Mouse (Mus musculus) T-helper 1 cell (primary cell): ENCODE measurements around the gene Proser2.
"Not testable (repeated sequence)": the region's sequence is repeated elsewhere in the genome, so short reads cannot be mapped to it uniquely, and the experiment has no call there.

Experiments used
- in situ Hi-C: fragments of 300-600 bp; cut with MboI, MseI; formaldehyde crosslinking; loops from one replicate; pipeline ENCODE4 v1.15.1; 2025; ENCODE audit warnings: high pct_unique_total_duplicates

Gene Proser2

GRCm38 (mm10) chr2:6133871-6134270 is 3.9 kb upstream of the Proser2 start:
- in situ Hi-C loops = no loop called here

- in situ Hi-C loops = no loop called here
Observed at GRCm38 (mm10) chr2:6128881-6129280, 1.1 kb downstream of the Proser2 start.

GRCm38 (mm10) chr2:6128136-6128805 is 1.7 kb downstream of the Proser2 start:
- in situ Hi-C loops = no loop called here

- in situ Hi-C loops = no loop called here
Observed at GRCm38 (mm10) chr2:6123046-6123445, 7.0 kb downstream of the Proser2 start.

- in situ Hi-C loops = no loop called here
Observed at GRCm38 (mm10) chr2:6121091-6121490, 8.9 kb downstream of the Proser2 start.

GRCm38 (mm10) chr2:6118246-6118645 is 11.8 kb downstream of the Proser2 start:
- in situ Hi-C loops = no loop called here

- in situ Hi-C loops = no loop called here
Observed at GRCm38 (mm10) chr2:6113792-6114191, 16.2 kb downstream of the Proser2 start.

GRCm38 (mm10) chr2:6112619-6113018 is 17.4 kb downstream of the Proser2 start:
- in situ Hi-C loops = no loop called here

- in situ Hi-C loops = no loop called here
Observed at GRCm38 (mm10) chr2:6105437-6105836, 24.6 kb downstream of the Proser2 start.

GRCm38 (mm10) chr2:6100755-6101154 is 29.3 kb downstream of the Proser2 start:
- in situ Hi-C loops = no loop called here

- in situ Hi-C loops = no loop called here
Observed at GRCm38 (mm10) chr2:6100027-6100749, 29.8 kb downstream of the Proser2 start.

GRCm38 (mm10) chr2:6099443-6099842 is 30.6 kb downstream of the Proser2 start:
- in situ Hi-C loops = no loop called here

- in situ Hi-C loops = no loop called here
Observed at GRCm38 (mm10) chr2:6098924-6099323, 31.1 kb downstream of the Proser2 start.

- in situ Hi-C loops = no loop called here
Observed at GRCm38 (mm10) chr2:6097113-6097716, 32.8 kb downstream of the Proser2 start.

- in situ Hi-C loops = not testable (repeated sequence)
Observed at GRCm38 (mm10) chr2:6089941-6090340, 40.1 kb downstream of the Proser2 start.

GRCm38 (mm10) chr2:6087151-6087550 is 42.9 kb downstream of the Proser2 start:
- in situ Hi-C loops = no loop called here

- in situ Hi-C loops = no loop called here
Observed at GRCm38 (mm10) chr2:6085622-6086530, 44.1 kb downstream of the Proser2 start.

GRCm38 (mm10) chr2:6083696-6084095 is 46.3 kb downstream of the Proser2 start:
- in situ Hi-C loops = loop anchor here (5.0 kb wide), 1 partner anchor 64 kb away; no protein-coding TSS in a partner anchor

GRCm38 (mm10) chr2:6082615-6083014 is 47.4 kb downstream of the Proser2 start:
- in situ Hi-C loops = loop anchor here (5.0 kb wide), 1 partner anchor 65 kb away; no protein-coding TSS in a partner anchor

GRCm38 (mm10) chr2:6081108-6081507 is 48.9 kb downstream of the Proser2 start:
- in situ Hi-C loops = loop anchor here (5.0 kb wide), 1 partner anchor 66 kb away; no protein-coding TSS in a partner anchor

GRCm38 (mm10) chr2:6080037-6080436 is 50.0 kb downstream of the Proser2 start:
- in situ Hi-C loops = loop anchor here (5.0 kb wide), 1 partner anchor 67 kb away; no protein-coding TSS in a partner anchor
